Mouse (Mus musculus): Measurements from ENCODE around the gene Aldh5a1. TPM values are rescaled to one million over a fixed set of nuclear protein-coding genes. Genes with fewer than 3 reads are reported as not detected.

Aldh5a1 gene
- total RNA-seq, 4 experiments from 2014 or later, result 18.9 to 21.9 (median 20.6) TPM

GRCm38 (mm10) chr13:24933199-24933598 is 4.3 kb downstream of the Aldh5a1 start:
- DNase-seq, result no peak

GRCm38 (mm10) chr13:24930591-24930990 is 6.9 kb downstream of the Aldh5a1 start:
- DNase-seq, result no peak

- DNase-seq, result no peak
Measured at GRCm38 (mm10) chr13:24923991-24924390, 13.5 kb downstream of the Aldh5a1 start.

GRCm38 (mm10) chr13:24921281-24921680 is 16.2 kb downstream of the Aldh5a1 start:
- no peak for DNase-seq

GRCm38 (mm10) chr13:24920333-24920977 is 17.0 kb downstream of the Aldh5a1 start:
- no peak for DNase-seq

- no peak for DNase-seq
Measured at GRCm38 (mm10) chr13:24915831-24916230, 21.6 kb downstream of the Aldh5a1 start.

- no peak for DNase-seq
Measured at GRCm38 (mm10) chr13:24914915-24915314, 22.5 kb downstream of the Aldh5a1 start.

GRCm38 (mm10) chr13:24913576-24913975 is 23.9 kb downstream of the Aldh5a1 start:
- DNase-seq, result no peak

GRCm38 (mm10) chr13:24909112-24909511 is 28.3 kb downstream of the Aldh5a1 start:
- DNase-seq, result no peak

- no peak for DNase-seq
Measured at GRCm38 (mm10) chr13:24906831-24907570, 30.5 kb downstream of the Aldh5a1 start.

- DNase-seq, result no peak
Measured at GRCm38 (mm10) chr13:24905422-24905821, 32.0 kb downstream of the Aldh5a1 start.

GRCm38 (mm10) chr13:24903412-24903811 is 34.0 kb downstream of the Aldh5a1 start:
- no peak for DNase-seq

GRCm38 (mm10) chr13:24901916-24902315 is 35.5 kb downstream of the Aldh5a1 start:
- DNase-seq, result no peak

GRCm38 (mm10) chr13:24893880-24894279 is 43.6 kb downstream of the Aldh5a1 start:
- no peak for DNase-seq

- no peak for DNase-seq
Measured at GRCm38 (mm10) chr13:24892516-24892915, 44.9 kb downstream of the Aldh5a1 start.

GRCm38 (mm10) chr13:24889554-24889953 is 47.9 kb downstream of the Aldh5a1 start:
- no peak for DNase-seq

- DNase-seq, result no peak
Measured at GRCm38 (mm10) chr13:24882411-24882810, 55.0 kb downstream of the Aldh5a1 start.

- DNase-seq, result no peak
Measured at GRCm38 (mm10) chr13:24880704-24881103, 56.8 kb downstream of the Aldh5a1 start.

GRCm38 (mm10) chr13:24880208-24880607 is 57.3 kb downstream of the Aldh5a1 start:
- no peak for DNase-seq

- no peak for DNase-seq
Measured at GRCm38 (mm10) chr13:24879359-24880040, 58.0 kb downstream of the Aldh5a1 start.

GRCm38 (mm10) chr13:24868233-24868632 is 69.2 kb downstream of the Aldh5a1 start:
- DNase-seq, result no peak

- no peak for DNase-seq
Measured at GRCm38 (mm10) chr13:24867789-24868188, 69.7 kb downstream of the Aldh5a1 start.
